ENCODE assay signal across 8 mouse cellular contexts in genomic region chr5:121833572-121834240, GRCm38 (mm10). TPM values are rescaled to one million over a fixed set of nuclear protein-coding genes. Genes with fewer than 3 reads are reported as not detected.
DNase-seq lines count a peak whose midpoint lies in the region; ATAC-seq and TF ChIP-seq lines count a peak whose summit lies in the region.

No protein-coding gene starts in this region.

- peak; percentile 72 for DNase-seq in gastrocnemius, postnatal 14 days
- DNase-seq in liver, postnatal 0 days, result peak; percentile 84
- peak; percentile 92 to 96 for DNase-seq in spleen, adult 18-20 months
- no peak for DNase-seq in frontal cortex, postnatal 14 days (ENCODE audit: low spot score in 2 of 2)
- DNase-seq in right cerebral cortex, postnatal 36 days (ENCODE audit: low spot score in 2 of 2), result no peak

- TF ChIP-seq EP300 in liver, postnatal 0 days (IDR thresholded peaks at IDR 0.05; ENCODE audit: low read depth), result peak; percentile 74; the same call in 1 of the 2 replicates

- peak overlapping the region; percentile 54 for H3K9ac ChIP-seq in intestine, embryonic 16.5 days (ENCODE audit: low read depth, low read length)
- peak overlapping the region; percentile 97 for H3K9ac ChIP-seq in liver, postnatal 0 days (replicated peaks)

- peaks cover 59% of the 10 kb centered on the region for H3K36me3 ChIP-seq in megakaryocyte, embryonic 14.5 days (replicated peaks; ENCODE audit: low read length)
- H3K36me3 ChIP-seq in intestine, embryonic 16.5 days (ENCODE audit: control insufficient read depth, insufficient read depth, low read length), result no peaks in the 10 kb centered on the region
- peaks cover 8% of the 10 kb centered on the region for H3K36me3 ChIP-seq in liver, postnatal 0 days (replicated peaks; ENCODE audit: insufficient read depth, low read length)

- peak overlapping the region; percentile 37 for H3K27ac ChIP-seq in intestine, embryonic 16.5 days (ENCODE audit: low read length)
- peak overlapping the region; percentile 100 for H3K27ac ChIP-seq in liver, postnatal 0 days (ENCODE audit: low read depth)

- H3K9me3 ChIP-seq in megakaryocyte, embryonic 14.5 days, result no peaks in the 10 kb centered on the region
- H3K9me3 ChIP-seq in intestine, embryonic 16.5 days (ENCODE audit: control insufficient read depth, low read length), result no peaks in the 10 kb centered on the region
- no peaks in the 10 kb centered on the region for H3K9me3 ChIP-seq in liver, postnatal 0 days (ENCODE audit: low read length)

- H3K4me2 ChIP-seq in intestine, embryonic 16.5 days (ENCODE audit: low read depth, low read length), result peak overlapping the region; percentile 22
- H3K4me2 ChIP-seq in liver, postnatal 0 days (ENCODE audit: low read depth, low read length), result peak overlapping the region; percentile 92

- ATAC-seq in megakaryocyte, adult 5-6 weeks (ENCODE audit: poor library complexity, severe bottlenecking), result no peak
- ATAC-seq in intestine, embryonic 16.5 days, result no peak
- ATAC-seq in liver, postnatal 0 days, result no peak

- peak overlapping the region; percentile 95 for H3K4me3 ChIP-seq in megakaryocyte, embryonic 14.5 days (replicated peaks)
- peak overlapping the region; percentile 91 for H3K4me3 ChIP-seq in intestine, embryonic 16.5 days (ENCODE audit: low read length)
- H3K4me3 ChIP-seq in liver, postnatal 0 days (ENCODE audit: low read depth, low read length), result peak overlapping the region; percentile 90

- H3K4me1 ChIP-seq in megakaryocyte, embryonic 14.5 days, result peaks cover 85% of the 10 kb centered on the region
- H3K4me1 ChIP-seq in intestine, embryonic 16.5 days (ENCODE audit: control insufficient read depth, insufficient read depth, low read length), result peaks cover 55% of the 10 kb centered on the region
- peaks cover 54% of the 10 kb centered on the region for H3K4me1 ChIP-seq in liver, postnatal 0 days (ENCODE audit: insufficient read depth)

- peak; percentile 17; the same call in 1 of the 2 replicates for TF ChIP-seq CTCF in liver, postnatal 0 days (IDR thresholded peaks at IDR 0.05; ENCODE audit: low read depth)

- WGBS in intestine, embryonic 16.5 days, result 41% methylated on average over 10 of the region's 10 CpGs
- WGBS in liver, postnatal 0 days (ENCODE audit: insufficient replicate concordance), result 18% methylated on average over 10 of the region's 10 CpGs

- intact Hi-C loops in gastrocnemius, postnatal 14 days (cut with DNase I; ENCODE audit: low total_unique reads), result no loop called here

- peaks cover 13% of the 10 kb centered on the region for H3K27me3 ChIP-seq in megakaryocyte, embryonic 14.5 days (replicated peaks)
- H3K27me3 ChIP-seq in intestine, embryonic 16.5 days (replicated peaks; ENCODE audit: control insufficient read depth, insufficient read depth, low read length), result no peaks in the 10 kb centered on the region
- no peaks in the 10 kb centered on the region for H3K27me3 ChIP-seq in liver, postnatal 0 days (ENCODE audit: insufficient read depth, low read length)

RNA-seq across cellular contexts. Expression of gene Sh2b3, which starts 3.7 kb away (rescaled TPM):
- polyA plus RNA-seq in megakaryocyte, embryonic 14.5 days (2012; ENCODE audit: insufficient read depth, low replicate concordance), result 156 and 517 TPM in 2 replicates
- total RNA-seq in megakaryocyte, adult 5-6 weeks (2015), result 82.9 and 83.8 TPM in 2 replicates
- total RNA-seq in megakaryocyte, adult 5-6 weeks (2017), result 46.3 and 55.6 TPM in 2 replicates
- total RNA-seq in gastrocnemius, postnatal 14 days (2021), result 10 to 100 TPM; 17.6 to 21.2 TPM
- polyA plus RNA-seq in intestine, embryonic 16.5 days (2015; fragmentation: Nextera tagmentation; extraction: Ambion mirVana), result 7.7 and 9.9 TPM in 2 replicates
- polyA plus RNA-seq in liver, postnatal 0 days (2015; fragmentation: Nextera tagmentation; extraction: Ambion mirVana), result 9.0 and 9.1 TPM in 2 replicates

RNA-seq across cellular contexts. Expression of gene Pheta1, which starts 15.1 kb away (rescaled TPM):
- polyA plus RNA-seq in megakaryocyte, embryonic 14.5 days (2012; ENCODE audit: insufficient read depth, low replicate concordance), result 12.8 and 13.0 TPM in 2 replicates
- 0.78 and 1.2 TPM in 2 replicates for total RNA-seq in megakaryocyte, adult 5-6 weeks (2015)
- total RNA-seq in megakaryocyte, adult 5-6 weeks (2017), result 0.69 and 1.8 TPM in 2 replicates
- total RNA-seq in gastrocnemius, postnatal 14 days (2021), result 1 to 10 TPM; 5.5 to 6.2 TPM
- 38.1 and 44.6 TPM in 2 replicates for polyA plus RNA-seq in intestine, embryonic 16.5 days (2015; fragmentation: Nextera tagmentation; extraction: Ambion mirVana)
- 4.8 and 5.7 TPM in 2 replicates for polyA plus RNA-seq in liver, postnatal 0 days (2015; fragmentation: Nextera tagmentation; extraction: Ambion mirVana)

Comparison
In these comparisons a context has a peak if more than half of its experiments do, and no peak if none do; other contexts are left out.
1. DNase-seq: peak in gastrocnemius, postnatal 14 days (single experiment), liver, postnatal 0 days (single experiment) and spleen, adult 18-20 months (2 of 2); none in frontal cortex, postnatal 14 days (0 of 2) and right cerebral cortex, postnatal 36 days (0 of 2).
2. RNA of gene Sh2b3, which starts 3.7 kb away (polyA plus RNA-seq): 156 to 517 TPM in megakaryocyte, embryonic 14.5 days; 9.0 to 9.1 TPM in liver, postnatal 0 days and 7.7 to 9.9 TPM in intestine, embryonic 16.5 days; every median in the first group is over 10 times any median in the second.
3. Peak in every context shown above with its lines, with median percentiles within 50 percentile points of each other: H3K4me3 ChIP-seq.